Mouse (Mus musculus) layer of hippocampus, adult 9-11 months (tissue): Measurements from ENCODE around the gene Npy2r.

ENCODE experiments used
- DNase-seq: peaks from one replicate; pipeline ENCODE4 v3.0.0; 2022

Gene Npy2r

DNA sequence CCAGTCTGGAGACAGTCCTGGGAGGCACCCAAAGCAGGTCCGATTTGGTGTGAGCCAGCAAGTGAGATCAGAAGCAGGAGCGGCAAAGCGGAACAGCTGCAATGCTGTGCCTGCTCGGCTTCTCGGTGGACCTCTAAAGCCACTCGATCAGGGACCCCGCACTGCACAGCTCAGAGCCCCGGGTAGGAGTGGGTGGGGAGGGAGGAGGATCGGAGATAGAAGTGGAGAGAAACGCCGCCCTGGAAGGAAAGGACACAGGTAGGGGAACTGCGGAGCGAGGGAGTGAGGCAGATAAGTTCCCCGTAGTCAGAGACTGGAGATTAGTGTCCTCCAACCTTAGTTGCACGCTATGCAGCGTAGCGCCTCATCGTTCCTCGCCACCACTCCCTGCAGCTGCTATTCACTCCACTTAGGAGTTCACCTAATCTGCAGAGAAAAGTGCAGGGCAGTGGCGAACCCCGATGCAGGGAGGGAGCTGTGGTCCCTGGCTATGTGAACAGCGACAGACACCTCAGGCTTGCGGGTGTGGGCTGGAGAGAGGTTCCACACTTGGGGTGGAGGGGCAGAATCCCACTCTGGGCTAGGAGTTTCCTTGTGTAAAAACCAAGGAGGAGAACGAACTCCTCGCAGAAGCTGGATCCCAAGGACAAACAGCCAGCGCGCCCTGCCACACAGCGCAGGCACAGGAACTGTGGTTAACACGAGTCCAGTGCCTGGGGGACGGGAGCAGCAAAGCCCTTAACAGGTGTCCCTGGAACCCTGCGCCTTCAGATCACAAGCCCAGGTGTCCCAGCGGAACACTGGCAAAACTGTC lies at the start of gene Npy2r:
Npy2r (minus strand) TSS at position 177 of the 814 bp plus-strand sequence.
- no peak for DNase-seq

DNA sequence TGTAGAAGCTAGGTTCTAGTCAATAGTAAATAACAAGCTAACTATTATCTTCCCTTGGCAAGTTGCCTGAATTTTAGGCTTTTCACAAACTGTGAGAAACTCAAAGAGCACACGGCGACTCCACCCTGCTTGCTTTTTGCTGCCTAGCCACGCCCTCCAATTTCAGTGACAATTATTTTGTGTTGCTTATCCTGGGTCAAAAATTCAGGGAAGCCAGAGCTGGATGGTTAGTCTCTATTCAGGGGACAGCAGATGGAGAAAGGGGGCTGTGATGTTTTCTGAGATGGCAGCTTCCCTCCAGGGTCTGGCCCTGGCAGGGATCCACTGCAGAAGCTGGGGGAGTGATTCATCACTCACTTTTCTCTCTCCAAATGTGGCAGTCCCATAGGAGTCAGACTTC lies 9.9 kb upstream of the Npy2r start:
- no peak for DNase-seq

GRCm38 (mm10) chr3:82556311-82556828 lies 8.5 kb upstream of the Npy2r start:
- no peak for DNase-seq

DNA sequence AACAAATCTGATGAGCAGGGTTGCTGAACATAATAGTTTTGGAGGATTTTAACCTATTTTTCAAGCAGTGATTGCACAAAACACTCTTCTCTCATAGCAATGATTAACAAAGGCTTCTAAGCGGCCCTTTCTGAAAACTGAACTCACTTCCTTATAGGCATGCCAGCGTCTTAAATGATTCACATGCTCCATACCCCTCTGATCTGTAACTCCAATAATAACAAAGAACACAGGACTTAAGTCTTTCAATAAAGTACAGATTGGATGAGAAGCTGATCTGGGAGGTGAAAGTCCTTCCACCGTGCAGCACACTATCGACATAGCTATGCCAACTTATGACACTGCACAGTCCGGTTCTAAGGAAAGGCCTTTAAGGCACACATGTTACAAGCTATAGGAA lies 2.0 kb upstream of the Npy2r start:
- no peak for DNase-seq

- no peak for DNase-seq
These were observed 869 bp upstream of the Npy2r start for GRCm38 (mm10) chr3:82548753-82549152.

DNA sequence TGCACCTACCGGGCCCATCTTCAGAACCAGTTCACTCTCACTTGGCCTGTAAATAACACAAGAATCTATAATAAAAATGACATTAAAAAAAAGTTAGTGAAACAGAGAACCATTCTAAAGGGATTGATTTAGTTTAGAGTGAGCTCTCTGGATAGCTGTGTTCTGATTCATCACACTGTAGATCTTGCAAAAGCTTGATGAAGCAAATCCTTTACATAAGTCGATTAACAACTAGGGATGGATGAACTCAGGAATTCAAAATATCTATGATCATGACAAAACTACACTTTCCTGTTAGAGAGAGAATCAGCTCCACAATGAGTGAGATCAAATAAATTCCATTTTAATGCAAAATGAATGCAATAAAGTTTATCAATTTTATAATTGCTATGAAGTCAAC lies 6.4 kb downstream of the Npy2r start:
- no peak for DNase-seq

DNA sequence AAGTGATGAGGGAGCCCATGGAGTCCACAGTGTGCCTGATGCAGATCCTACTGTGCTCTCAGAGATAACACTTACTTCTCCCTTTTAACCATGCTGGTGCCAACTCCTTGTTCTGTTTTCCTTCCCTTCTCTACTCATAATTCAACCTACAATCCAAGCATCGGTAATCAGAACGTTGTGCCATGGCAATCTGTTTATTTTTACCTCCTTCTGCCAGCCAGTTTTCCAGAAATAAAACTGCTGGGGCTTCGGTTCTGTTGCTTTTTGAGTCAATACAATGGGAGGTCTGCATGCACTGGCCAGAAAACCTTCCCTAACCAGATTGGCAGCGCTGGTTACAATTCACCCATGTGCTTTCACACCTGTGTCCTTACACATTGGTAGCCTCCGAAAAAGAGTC lies 7.9 kb downstream of the Npy2r start:
- peak; percentile 60 for DNase-seq

DNA sequence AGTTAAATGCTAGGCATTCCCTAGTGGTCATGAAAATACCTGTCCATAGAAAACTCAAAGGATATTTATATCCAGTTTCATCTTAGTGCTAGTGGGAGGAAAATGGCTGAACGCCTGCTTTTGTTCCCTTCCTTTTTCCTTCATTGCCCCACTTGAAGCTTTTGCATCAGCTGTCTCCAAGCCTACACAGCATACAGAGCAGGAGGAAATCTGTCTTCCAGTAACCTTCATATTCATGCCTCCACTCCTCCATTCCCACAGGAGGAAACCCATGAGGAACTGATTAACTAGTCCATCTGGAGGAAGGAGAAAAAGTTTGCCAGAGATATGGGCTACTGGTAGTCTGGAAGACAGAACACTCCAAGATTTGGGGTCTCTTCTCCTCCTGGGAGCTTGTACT lies 23.1 kb downstream of the Npy2r start:
- no peak for DNase-seq

DNA sequence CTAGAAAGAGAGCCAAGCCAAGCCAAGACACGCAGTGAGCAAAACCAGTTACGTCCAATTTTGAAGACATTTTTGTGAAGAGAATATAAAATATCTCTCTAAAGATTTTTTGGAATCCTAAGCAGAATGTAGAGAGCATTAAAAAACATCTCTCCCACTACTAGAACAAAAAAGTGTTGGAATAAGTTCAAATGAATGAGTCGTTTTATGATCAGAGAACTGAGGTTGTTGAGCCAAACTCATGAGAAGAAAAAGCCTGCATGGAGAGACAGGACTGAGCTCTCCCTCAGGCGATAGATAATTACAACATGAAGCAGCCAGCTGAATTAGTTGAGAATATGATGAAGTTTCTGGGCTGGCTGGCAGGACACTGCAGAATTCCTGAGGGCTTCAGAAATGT lies 49.9 kb downstream of the Npy2r start:
- DNase-seq, result no peak
